Mouse (Mus musculus): ENCODE measurements at regions not wholly inside any gene's neighbourhood (a gene's known extent, or its start where the extent isn't known, plus 50 kb on each side); places are given as distances from the start of the nearest gene placed in this dataset.
A peak's percentile ranks its signal among the peaks of the same experiment; 100 is the strongest.

DNA sequence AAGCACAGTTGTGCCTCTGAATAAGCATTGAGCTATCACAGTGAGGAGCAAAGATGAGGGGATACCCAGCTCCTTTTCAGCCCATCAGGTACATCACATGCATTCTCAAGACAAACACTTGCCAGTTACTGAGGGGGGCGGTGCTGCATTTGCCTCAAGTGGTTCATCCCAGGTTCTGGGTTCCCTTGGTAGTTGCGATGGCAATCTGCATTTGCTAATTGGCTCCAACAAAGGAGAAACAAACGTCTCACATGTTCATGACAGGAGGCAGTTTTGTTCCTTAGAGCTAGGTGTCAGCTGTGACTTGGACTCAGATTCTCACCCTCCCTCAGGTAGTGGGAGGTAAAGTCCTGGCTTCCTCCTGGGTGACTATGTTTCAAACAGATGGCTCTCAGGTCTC is 425.5 kb downstream of the 1810013L24Rik start:
- no peak for DNase-seq (ENCODE audit: low spot score)

DNA sequence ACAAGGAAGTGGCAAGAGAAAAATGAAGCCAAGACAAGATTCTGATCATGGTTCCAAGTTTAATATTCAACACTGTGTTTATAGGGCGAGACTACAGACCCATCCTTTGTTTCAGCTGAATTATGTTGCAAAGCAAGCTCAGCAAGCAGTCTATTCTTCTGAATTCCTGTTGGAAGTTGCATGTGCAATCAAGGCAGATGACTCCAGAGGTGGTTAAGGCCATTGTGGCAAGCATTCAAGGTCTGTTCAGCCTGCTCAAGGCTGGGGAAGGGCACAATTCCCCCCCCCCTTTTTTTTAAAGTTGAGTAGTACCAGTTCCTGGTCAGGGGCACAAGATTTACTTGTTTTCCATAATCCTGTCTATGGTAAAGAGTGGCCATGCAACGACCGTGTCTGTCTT is 431.1 kb downstream of the 1810013L24Rik start:
- DNase-seq (ENCODE audit: low spot score) = no peak

DNA sequence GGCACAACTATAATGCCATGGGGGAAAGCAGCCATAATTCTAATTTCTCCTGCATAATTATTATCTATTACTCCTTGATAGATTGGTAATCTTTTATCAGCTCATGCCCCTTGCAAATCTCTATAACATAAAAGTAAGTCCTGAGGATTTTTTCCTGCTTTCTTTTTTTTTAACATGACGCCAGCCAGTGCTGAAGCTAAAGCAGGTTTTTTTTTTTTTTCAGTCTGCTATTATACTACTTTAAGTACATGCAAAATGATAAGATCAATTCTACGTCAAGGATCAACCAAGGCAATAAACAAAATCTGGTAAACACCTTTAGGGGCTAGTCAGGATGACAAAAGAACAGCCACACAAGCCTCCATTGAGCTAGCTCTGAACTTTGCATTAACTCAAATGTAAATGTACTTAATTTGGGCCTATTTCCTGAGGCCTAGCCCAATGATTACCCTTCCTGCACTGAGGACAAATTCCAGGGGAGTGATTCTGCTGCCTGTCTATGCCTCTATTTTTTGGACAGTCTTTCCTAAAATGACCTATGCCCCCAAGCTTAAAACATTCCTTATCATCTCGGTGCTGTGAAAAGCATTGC is 434.8 kb downstream of the 1810013L24Rik start:
- DNase-seq (ENCODE audit: low spot score) = no peak

DNA sequence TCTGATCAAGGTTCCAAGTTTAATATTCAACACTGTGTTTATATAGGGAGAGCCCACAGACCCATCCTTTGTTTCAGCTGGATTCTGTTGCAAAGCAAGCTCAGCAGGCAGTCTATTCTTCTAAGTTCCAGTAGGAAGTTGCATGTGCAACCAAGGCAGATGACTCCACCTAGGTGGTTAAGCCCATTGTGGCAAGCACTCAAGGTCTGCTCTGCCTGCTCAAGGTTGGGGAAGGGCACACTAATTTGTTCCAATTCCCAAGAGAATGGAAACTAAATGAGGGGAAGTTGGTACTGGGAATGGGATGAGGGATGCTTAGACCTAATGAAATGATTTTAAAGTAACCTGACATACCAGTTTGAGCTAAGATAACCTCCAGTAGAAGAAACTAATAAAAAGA is 437.3 kb downstream of the 1810013L24Rik start:
- DNase-seq (ENCODE audit: low spot score) = no peak

DNA sequence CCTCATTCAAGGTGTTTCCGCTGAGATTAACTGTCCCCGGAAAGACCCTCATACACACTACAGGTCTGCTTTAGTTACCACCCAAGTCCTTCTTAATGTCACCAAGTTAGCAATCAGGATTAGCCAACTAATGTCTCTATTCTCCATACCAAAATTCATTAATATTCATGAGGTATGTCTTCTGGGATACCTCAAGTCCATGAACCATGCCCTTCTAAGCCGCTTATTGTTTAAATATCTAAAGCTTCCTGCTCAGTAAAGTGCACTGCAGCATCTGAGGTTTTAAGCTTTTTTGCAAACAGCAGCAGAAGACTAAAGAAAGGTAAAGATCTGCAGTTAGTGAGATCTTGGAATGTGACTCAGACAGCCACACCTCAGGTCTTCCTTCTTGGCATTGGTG is 440.2 kb downstream of the 1810013L24Rik start:
- DNase-seq (ENCODE audit: low spot score) = no peak

DNA sequence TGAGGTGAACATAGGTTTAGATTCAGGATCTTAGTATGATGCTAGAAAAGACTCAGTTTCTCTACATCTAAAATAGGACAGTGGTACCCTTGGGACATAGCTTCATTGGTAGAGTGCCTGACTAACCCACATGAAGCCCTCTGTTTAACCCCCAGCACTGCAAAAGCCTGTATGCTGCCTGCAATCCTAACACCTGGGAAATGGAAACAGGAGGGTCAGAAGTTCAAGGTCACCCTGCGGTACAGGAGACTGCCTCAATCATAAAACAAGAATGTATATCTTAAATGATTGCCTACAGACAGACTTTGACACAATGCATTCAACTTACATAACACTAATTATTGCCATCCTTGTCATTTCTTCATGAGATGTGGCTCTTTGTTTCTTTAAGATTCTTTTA is 440.8 kb downstream of the 1810013L24Rik start:
- DNase-seq (ENCODE audit: low spot score) = no peak

DNA sequence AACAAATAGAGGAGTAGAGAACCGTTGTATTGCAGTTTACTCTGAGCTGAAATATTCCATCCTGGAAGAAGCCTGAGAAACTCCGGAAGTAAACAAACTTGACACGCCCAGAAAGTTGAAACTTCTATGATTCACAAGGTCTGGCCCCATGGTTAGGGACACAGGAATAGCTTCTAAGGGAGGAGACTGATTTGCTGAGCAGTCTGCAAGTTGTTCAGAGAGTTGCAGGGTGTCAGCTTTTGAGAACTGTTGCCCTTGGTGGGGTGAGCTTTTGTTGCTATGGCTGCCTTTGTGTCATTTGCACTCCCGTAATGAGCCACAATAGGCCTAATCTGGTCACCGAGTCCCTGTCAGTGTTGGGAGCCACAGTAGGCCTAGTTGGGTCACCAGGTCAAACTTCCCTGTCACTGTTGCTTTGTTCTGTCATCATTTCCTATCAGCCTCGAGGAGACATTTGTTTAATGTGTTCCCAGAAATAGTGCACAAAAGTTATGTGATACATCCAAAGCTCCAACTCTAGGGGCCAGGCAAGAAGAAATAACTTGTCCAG is 443.9 kb downstream of the 1810013L24Rik start:
- no peak for DNase-seq (ENCODE audit: low spot score)

DNA sequence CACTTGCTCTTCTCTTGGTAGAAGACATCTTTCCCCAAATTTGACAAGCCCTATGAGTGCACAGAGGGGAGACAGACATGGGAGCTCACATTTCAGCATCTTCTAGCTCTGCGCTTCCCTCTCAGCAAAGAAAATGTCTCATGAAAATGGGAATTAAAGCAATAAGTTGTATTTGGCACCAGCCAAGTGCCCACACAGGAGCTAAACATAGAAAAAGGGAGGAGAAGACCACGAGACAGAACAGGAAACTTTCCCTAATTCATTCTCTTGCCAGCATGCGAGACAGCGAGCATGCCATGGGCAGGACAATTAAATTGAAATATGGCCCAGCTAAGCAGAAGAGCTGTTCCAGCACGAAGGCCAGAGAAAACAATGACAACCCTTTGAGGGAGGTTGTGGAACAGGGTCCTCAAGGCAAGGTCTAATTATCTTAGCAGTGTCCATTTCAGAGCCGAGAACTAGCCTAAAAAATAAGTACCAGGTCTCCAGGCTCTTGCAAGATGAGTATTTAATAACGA is 444.7 kb downstream of the 1810013L24Rik start:
- DNase-seq (ENCODE audit: low spot score) = no peak

DNA sequence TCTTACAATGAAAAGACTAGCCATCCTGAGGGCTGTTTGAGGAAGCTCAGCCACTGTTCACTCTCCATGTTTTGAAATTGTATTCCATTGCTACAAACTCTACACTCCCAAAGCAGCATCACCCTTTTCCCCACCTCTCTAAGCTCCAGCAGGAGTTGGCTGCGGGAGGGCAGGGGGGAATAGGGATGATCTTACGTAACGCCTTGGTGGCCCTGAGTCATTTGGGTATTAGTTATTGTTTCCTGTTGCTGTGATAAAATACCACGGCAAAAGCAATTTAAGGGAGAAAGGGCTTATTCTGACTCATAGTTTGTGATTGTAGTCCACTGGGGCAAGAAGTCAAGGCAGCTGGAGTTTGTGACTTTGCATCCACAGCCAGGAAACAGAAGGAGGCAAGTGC is 445.5 kb downstream of the 1810013L24Rik start:
- DNase-seq (ENCODE audit: low spot score) = no peak

DNA sequence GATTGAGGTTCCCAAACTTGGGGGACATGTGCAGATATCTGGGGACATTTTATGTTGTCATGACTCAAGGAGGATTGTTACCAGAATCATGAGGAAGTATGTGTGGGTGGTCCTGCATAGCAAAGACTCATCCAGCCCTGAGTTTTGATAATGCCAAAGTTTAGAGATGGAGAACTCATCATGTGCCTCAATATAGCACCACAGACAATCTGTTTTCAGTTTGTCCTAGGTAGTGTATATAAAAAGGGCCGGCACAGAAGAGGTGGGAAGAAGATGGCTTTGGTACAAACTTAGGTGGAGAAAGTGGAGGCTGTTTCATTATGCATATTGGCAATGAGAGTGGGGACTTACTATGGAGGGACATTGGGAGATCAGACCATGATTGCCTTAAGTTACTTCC is 447.2 kb downstream of the 1810013L24Rik start:
- DNase-seq (ENCODE audit: low spot score) = no peak

DNA sequence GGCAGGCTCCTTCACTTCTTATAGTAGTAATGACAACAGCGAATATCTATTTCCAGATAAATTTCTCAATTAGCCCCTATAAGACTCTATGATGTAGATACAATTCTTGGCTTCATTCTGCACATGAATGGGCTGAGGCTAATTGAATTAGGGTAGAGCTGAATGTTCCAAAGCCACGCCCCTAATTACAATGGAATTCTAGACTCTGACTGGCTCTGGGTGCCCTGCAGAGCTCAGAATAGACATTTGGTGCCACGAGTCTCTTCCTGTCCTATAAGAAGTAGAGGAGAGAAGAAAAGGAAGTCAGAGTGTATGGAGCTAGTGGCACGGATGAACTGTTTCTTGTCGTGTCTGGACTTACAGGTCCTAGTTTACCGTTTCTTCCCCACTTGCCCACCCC is 449.8 kb downstream of the 1810013L24Rik start:
- DNase-seq (ENCODE audit: low spot score) = no peak

DNA sequence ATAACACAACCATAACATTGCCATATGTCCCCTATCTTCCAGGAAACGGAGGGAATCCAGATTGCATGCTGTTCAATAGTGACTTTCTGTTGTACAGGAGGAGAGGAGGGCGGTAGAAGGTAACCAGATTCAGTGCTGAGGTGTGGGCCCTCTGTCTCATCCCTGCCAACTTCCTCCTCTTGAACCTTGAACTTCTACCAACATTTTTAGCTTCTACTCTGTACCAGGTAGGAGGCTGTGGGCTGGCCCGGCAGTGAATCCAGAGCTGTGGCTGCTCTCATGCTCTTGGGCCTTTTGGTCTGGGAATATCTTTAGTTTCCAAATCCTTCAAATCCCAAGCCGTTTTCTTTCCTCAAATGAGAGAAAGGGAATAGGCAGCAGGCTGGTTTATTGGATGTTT is 450.5 kb downstream of the 1810013L24Rik start:
- no peak for DNase-seq (ENCODE audit: low spot score)

DNA sequence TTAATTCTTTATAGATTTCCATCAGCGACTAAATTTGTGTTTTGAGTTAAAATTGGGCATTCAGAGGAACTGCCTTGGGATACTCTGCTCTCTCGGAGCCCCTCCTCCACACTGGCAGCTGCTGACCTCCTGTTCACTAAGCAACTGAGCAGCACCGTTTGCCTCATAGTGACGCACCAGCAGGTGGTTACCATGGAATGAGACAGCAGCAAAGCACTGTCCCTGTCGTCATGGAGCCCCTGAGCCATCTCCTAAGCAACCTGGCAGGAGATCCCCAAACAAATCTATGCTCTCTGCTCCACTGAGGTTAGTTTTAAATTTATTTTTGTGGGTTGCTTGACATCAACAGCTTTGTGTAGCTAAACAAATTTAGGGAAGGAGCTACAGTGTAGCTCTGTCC is 451.0 kb downstream of the 1810013L24Rik start:
- DNase-seq (ENCODE audit: low spot score) = peak; percentile 66

DNA sequence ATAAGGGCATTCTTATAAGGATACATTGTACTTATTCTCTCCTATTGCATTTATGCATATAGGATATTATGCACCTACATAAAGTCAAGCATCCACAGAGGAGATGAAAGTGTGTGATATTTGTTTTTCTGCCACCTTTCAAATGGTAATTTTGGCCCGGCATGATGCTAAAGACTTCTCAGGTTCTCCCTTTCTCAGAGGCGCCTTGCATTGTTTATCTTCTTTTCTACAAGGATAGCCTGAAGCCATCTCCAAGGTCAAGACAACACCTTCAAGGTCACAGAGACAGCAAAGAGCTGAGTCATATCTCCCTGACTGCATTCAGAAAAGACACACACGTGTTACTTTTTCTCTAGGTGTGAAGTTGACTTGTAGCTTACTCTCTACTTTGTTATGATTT is 454.5 kb downstream of the 1810013L24Rik start:
- no peak for DNase-seq (ENCODE audit: low spot score)

DNA sequence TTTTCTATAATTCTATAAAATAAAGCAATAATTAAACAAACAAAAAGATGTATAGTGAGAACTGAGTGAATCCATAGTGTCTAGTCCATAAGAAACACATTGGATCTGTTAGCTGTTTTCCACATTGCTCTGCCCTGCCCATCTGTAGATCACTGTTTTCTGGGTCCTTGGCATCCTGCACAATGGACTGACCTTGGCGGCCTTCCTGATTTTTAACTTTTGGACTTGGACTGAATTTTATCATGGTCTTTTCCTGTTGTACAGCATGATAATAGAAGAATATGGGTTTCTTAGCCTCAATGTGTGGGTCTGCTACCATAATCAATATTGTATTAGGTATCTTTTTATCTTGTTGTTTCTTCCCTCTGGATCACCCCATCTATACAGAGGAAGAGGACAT is 456.0 kb downstream of the 1810013L24Rik start:
- DNase-seq (ENCODE audit: low spot score) = no peak

DNA sequence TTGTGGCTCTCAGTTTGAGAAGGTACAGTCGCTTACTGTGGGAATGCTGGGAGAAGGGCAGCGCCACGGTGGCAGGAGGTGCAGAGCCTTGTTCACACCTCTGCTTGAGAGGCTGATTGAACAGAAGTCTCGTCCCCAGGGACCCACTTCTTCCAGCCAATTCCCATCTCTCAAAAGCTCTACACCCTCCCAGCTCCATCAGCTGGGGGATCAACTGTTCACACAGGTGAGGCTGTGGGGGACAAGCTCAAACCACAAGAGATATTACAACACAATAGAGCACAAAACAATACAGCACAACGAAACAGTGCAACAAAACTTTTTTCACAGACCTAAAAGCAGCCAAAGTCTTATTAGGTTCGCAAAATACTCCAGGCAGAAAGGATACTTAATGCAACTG is 457.7 kb downstream of the 1810013L24Rik start:
- DNase-seq (ENCODE audit: low spot score) = no peak

DNA sequence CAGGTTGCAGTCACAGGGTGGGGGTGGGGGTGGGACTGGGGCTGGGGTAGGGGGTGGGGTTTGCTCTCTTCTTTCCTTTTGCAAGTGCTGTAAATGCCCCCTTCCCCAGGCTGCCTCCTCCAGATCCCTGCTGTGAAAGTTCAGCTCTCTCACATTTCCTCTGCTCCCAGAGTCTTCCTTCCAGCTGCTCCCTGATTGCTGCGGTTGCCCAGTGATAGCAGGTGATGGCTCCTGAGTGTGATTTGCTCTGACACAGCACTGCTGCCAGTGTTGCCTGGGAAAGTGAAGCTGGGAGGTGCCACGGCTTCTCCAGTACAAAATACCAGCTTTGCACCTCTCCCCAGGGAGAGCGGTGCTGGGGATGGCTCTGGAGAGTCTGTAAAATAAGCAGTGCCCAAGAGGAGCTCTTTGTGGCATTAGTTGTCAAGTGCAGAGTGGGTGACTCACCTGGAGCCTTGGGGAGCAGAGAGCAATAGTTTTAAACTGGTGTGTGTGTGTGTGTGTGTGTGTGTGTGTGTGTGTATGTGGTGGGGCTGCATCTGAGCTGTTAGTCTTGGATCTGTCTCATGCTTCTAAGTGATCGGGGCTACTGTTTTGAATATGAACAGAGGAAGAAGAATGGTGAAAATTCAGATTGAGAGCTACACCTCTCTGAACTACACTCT is 461.6 kb downstream of the 1810013L24Rik start:
- DNase-seq (ENCODE audit: low spot score) = no peak

DNA sequence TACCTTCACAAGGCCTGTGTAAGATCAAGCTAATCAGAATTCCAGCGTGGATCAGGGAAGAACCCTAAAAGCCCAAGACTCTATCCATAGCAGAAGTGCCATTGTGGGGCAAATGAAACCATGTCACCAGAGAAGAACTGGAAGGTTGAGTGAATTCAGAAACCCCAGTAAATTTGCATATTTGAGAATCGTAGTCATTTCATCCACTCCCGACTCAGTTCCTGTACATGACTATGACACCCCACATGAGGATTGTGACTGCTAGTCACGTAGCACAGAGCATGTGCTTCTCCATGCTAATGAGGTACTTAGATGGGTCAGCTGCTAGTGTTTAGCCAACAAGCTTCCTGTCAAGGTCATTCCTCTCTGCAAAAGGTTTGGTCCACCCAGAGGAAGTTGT is 473.2 kb downstream of the 1810013L24Rik start:
- DNase-seq (ENCODE audit: low spot score) = no peak

DNA sequence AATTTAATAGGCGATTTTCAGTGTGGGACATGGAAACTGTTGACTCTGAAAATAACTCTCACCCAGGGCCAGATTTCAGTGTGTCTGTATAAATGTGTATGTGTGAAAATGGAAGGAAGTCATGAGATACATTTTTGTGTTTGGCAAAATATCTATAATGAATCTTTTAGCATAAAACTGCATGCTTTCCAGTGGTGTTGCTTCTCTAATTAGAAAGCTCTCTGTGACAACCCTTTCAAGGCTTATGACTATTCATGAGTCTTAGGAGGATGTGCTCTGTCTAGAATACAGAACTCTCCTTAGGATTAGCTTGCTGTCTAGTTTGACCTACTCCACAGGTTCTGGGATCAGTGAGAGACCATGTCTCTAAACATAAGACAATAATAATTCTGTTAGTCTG is 474.2 kb downstream of the 1810013L24Rik start:
- no peak for DNase-seq (ENCODE audit: low spot score)

DNA sequence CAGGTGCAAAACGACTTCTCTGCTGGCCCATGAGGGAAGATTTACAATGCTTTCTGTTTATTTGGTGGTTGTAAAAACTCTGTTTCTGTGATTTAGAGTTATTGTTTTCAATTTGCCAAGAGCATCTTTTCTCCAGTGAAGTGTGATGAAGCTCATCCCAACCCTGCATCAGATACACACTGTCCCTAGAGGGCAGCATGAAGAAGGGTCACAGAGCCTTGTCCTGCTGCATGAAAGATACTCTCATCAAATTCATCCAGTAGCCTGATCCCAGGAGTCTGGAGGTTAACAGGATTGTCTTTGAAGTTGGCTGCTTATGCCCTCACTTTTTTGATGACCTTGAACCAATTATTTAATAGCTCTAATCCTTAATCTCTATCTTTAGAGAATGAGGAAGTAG is 480.8 kb downstream of the 1810013L24Rik start:
- no peak for DNase-seq (ENCODE audit: low spot score)

DNA sequence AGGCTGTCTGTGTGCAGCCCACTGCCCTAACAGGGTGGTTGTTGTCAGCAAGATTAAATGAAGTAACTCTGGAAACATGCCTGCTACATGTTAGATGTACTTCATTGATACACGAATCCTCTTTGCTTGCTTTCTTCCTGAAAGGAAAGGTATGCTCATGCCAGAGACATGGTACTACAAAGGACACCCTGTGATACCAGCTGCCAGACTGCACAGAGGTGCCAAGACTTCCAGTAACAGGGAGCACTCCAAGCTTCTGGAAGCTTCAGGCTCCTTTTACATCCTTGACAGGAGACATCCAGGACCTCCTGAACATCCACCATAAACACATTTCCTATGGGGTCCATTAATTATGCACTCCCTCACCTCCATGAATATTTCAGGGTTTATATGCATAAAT is 505.7 kb downstream of the 1810013L24Rik start:
- DNase-seq (ENCODE audit: low spot score) = no peak

DNA sequence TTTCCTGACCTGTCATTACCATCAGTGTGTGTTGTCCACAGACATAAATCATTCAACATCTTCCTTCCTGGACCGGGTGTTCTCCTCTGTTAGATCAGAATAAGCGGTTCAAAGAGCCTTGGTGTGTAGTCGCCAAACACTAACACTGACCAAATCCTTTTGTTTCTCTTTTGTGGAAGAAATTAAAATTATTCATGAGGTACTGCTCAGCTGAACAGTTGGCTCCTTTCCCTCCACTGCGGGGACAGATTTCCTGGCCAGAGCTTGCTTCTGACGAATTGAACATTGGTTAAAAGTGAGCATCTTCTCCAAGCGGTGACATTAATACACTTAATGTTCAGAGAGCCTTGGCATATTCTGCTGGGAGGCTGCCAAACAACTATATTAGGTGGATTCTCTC is 506.2 kb downstream of the 1810013L24Rik start:
- no peak for DNase-seq (ENCODE audit: low spot score)

DNA sequence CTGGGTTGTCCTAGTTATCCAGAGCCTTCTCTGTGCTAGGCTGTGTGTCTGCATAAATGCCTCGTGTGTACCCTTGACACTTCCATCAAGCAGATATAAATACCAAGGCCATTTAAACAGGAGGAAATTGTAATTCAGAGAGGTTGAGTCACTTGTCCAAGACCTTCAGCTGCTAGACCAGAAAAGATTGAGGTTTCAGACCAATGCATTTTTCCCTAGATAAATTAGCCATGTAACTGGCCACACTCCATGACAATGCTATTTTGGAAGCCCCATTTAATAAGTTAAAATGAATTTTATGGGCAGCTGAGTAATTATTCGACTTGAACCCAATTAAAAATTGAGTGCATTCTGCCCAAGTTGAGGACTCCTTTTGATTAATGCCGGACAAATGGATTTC is 509.6 kb downstream of the 1810013L24Rik start:
- DNase-seq (ENCODE audit: low spot score) = no peak

DNA sequence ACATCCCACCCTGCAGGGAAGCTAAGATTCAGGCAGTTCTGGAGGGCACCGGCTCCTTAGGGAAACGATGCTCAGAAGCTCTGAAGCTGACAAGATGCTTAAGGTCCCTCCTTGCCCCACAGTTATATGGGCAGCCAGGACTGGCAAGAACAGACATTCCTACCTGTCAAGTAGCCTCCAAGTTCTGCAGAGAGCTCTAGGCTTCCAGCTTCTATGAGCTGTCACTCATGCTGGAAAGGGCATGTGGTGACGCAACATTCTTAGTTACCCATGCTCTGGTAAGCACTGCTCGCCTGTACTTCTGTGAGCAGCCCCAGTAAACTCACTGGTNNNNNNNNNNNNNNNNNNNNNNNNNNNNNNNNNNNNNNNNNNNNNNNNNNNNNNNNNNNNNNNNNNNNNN is 511.3 kb downstream of the 1810013L24Rik start:
- DNase-seq (ENCODE audit: low spot score) = no peak

Measured in layer of hippocampus, adult 9-10 months (tissue).